7 mouse cellular contexts compared by ENCODE assay signal in the genomic region with DNA sequence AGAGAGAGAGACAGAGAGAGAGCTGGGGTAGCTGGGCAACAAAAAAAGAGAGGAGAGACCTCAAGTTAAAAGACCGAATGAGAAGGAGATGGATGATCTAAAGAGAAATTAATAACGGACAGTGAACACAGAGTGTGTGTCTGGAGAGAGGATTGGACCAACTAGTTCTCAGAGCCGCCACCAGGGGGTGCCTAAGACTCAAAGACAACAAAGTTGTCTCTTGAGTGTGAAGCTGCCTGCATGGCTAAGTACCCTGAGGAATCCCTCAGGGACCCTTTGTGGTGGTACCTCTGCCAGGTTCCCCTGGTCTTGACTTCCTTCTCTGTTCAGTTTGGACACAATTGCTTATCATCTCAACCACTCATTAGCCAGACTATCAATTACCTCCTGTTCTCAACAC.
DNase-seq lines count a peak whose midpoint lies in the region; TF ChIP-seq lines count a peak whose summit lies in the region.

No protein-coding gene starts in this region.

- DNase-seq in left cerebral cortex, postnatal 4 days = peak; percentile 45
- no peak for DNase-seq in left cerebral cortex, adult 8-10 months (ENCODE audit: low spot score in 2 of 2)
- DNase-seq in MEL (ENCODE audit: low read depth, low spot score) = peak; percentile 43
- peak; percentile 87 to 90 for DNase-seq in adrenal gland, postnatal 36 days
- peak; percentile 80 for DNase-seq in induced T-regulatory cell, adult 2 months (ENCODE audit: low read depth)
- peak; percentile 62 for DNase-seq in mesoderm, embryonic 11.5 days (ENCODE audit: low read depth, low spot score)
- no peak for DNase-seq in layer of hippocampus, postnatal 14 days (ENCODE audit: low spot score in 2 of 2)

- no peak overlapping the region for H3K9ac ChIP-seq in MEL (ENCODE audit: control insufficient read depth, low read depth, low read length, poor library complexity, severe bottlenecking)

- H3K9me3 ChIP-seq in MEL (replicated peaks; ENCODE audit: insufficient read depth, low read length) = no peaks in the 10 kb centered on the region

- peaks cover 0 to 7% of the 10 kb centered on the region in 2 experiments; a peak in 2 of 4 replicates for H3K27me3 ChIP-seq in MEL (ENCODE audit: control insufficient read depth in 1 of 2, insufficient read depth in 2 of 2, low read length in 2 of 2)

- peak; percentile 62 to 70 (median 68) for TF ChIP-seq CTCF in MEL (IDR thresholded peaks at IDR 0.05 in 2 of 3, conservative IDR thresholded peaks at IDR 0.05 in 1 of 3; ENCODE audit: control insufficient read depth in 1 of 3, insufficient read depth in 1 of 3, low read depth in 2 of 3, low read length in 3 of 3, poor library complexity in 1 of 3, severe bottlenecking in 1 of 3)

- TF ChIP-seq EP300 in MEL (IDR thresholded peaks at IDR 0.05; ENCODE audit: low read depth in 1 of 2, low read length in 2 of 2) = no peak

- H3K4me1 ChIP-seq in MEL (ENCODE audit: control insufficient read depth in 1 of 2, insufficient read depth in 2 of 2, low read length in 2 of 2) = no peaks in the 10 kb centered on the region

- peak; percentile 60 for TF ChIP-seq RAD21 in MEL (IDR thresholded peaks at IDR 0.05; ENCODE audit: low read depth, low read length)

- no peak overlapping the region for H3K4me3 ChIP-seq in MEL (ENCODE audit: control insufficient read depth in 1 of 2, insufficient read depth in 1 of 2, low read depth in 2 of 2, low read length in 2 of 2)

- TF ChIP-seq POLR2A in MEL (IDR thresholded peaks at IDR 0.05; ENCODE audit: control insufficient read depth in 1 of 2, insufficient read depth in 1 of 2, low read depth in 1 of 2, low read length in 2 of 2, poor library complexity in 1 of 2) = no peak

- no peaks in the 10 kb centered on the region for H3K79me2 ChIP-seq in MEL (ENCODE audit: control insufficient read depth, insufficient read depth, low read length, poor library complexity)

- H3K27ac ChIP-seq in MEL (ENCODE audit: control insufficient read depth, low read depth, low read length) = no peak overlapping the region

- no peaks in the 10 kb centered on the region for H3K36me3 ChIP-seq in MEL (ENCODE audit: control insufficient read depth in 1 of 2, insufficient read depth in 2 of 2, low read length in 2 of 2)

- intact Hi-C loops in left cerebral cortex, postnatal 4 days (cut with DNase I) = loop anchor here (10.0 kb wide), 1 partner anchor 48 kb away; no protein-coding TSS in a partner anchor

TF ChIP-seq in MEL, 35 proteins besides CTCF, POLR2A, EP300 and RAD21:
- TF ChIP-seq MXI1 (IDR thresholded peaks at IDR 0.05; ENCODE audit: low read depth, low read length) (no peak), MYB (IDR thresholded peaks at IDR 0.05; ENCODE audit: low read depth, low read length) (no peak), ELF1 (IDR thresholded peaks at IDR 0.05; ENCODE audit: low read depth, low read length) (no peak), USF2 (IDR thresholded peaks at IDR 0.05; ENCODE audit: borderline replicate concordance in 1 of 2, insufficient read depth in 1 of 2, low read depth in 1 of 2, low read length in 2 of 2) (no peak), MAX (IDR thresholded peaks at IDR 0.05; ENCODE audit: low read length) (no peak), ETS1 (IDR thresholded peaks at IDR 0.05; ENCODE audit: low read depth, low read length) (no peak), E2F4 (IDR thresholded peaks at IDR 0.05; ENCODE audit: borderline replicate concordance, low read depth, low read length) (no peak), ZC3H11A (IDR thresholded peaks at IDR 0.05; ENCODE audit: low read depth, low read length) (peak; percentile 38; the same call in 1 of the 2 replicates), SMC3 (IDR thresholded peaks at IDR 0.05; ENCODE audit: low read depth, low read length) (peak; percentile 73), KAT2A (conservative IDR thresholded peaks at IDR 0.05; ENCODE audit: low read depth, low read length) (no peak), ZNF384 (IDR thresholded peaks at IDR 0.05; ENCODE audit: low read depth, low read length) (no peak), RCOR1 (IDR thresholded peaks at IDR 0.05; ENCODE audit: low read depth, low read length) (no peak), BHLHE40 (IDR thresholded peaks at IDR 0.05; ENCODE audit: borderline replicate concordance, low read depth, low read length) (no peak), SIN3A (IDR thresholded peaks at IDR 0.05; ENCODE audit: low read length) (no peak)

Comparison
In these comparisons a context has a peak if more than half of its experiments do, and no peak if none do; other contexts are left out.
1. DNase-seq: peak in left cerebral cortex, postnatal 4 days (single experiment), MEL (single experiment), adrenal gland, postnatal 36 days (2 of 2), induced T-regulatory cell, adult 2 months (single experiment) and mesoderm, embryonic 11.5 days (single experiment); none in left cerebral cortex, adult 8-10 months (0 of 2) and layer of hippocampus, postnatal 14 days (0 of 2).